Mouse (Mus musculus) MEL (cell line): Measurements from ENCODE around the gene Pde11a. TPM values are rescaled to one million over a fixed set of nuclear protein-coding genes. Genes with fewer than 3 reads are reported as not detected.

Experiments used
- DNase-seq: peaks from one replicate; pipeline ENCODE4 v3.0.0; 2011; ENCODE audit warnings: low read depth, low spot score
- H3K27ac ChIP-seq: 2 replicates; pipeline ENCODE4 v1.5.1; 2012; ENCODE audit warnings: low read depth, mild to moderate bottlenecking, control low read depth, low read length, moderate library complexity; ENCODE audit not compliant: control insufficient read depth
- H3K27me3 ChIP-seq, 2 experiments: fragments of 150-350 bp in 1 of 2; sonication (generic) in 1 of 2; 2 replicates each; pipeline ENCODE4 v1.6.1; 2012; ENCODE audit warnings: low read length in 2 of 2, mild to moderate bottlenecking in 2 of 2, improper control_type of control experiment in 1 of 2, moderate library complexity in 1 of 2; ENCODE audit not compliant: insufficient read depth in 2 of 2, control insufficient read depth in 1 of 2
- H3K36me3 ChIP-seq, 2 experiments: 2 replicates each; pipeline ENCODE4 v1.6.1; 2012 to 2014; ENCODE audit warnings: low read length in 2 of 2, improper control_type of control experiment in 1 of 2, inconsistent platforms in 1 of 2, mild to moderate bottlenecking in 1 of 2; ENCODE audit not compliant: insufficient read depth in 2 of 2, control insufficient read depth in 1 of 2
- H3K4me1 ChIP-seq, 2 experiments: fragments of 150-350 bp in 1 of 2; sonication (generic) in 1 of 2; 2 replicates each; pipeline ENCODE4 v1.6.1; 2012; ENCODE audit warnings: low read length in 2 of 2, improper control_type of control experiment in 1 of 2, mild to moderate bottlenecking in 1 of 2; ENCODE audit not compliant: insufficient read depth in 2 of 2, control insufficient read depth in 1 of 2
- H3K4me3 ChIP-seq, 2 experiments: fragments of 150-350 bp in 1 of 2; sonication (generic) in 1 of 2; 2 replicates each; pipeline ENCODE4 v1.5.1; 2012; ENCODE audit warnings: low read depth in 2 of 2, low read length in 2 of 2, mild to moderate bottlenecking in 2 of 2, moderate library complexity in 2 of 2, control low read depth in 1 of 2, improper control_type of control experiment in 1 of 2; ENCODE audit not compliant: control insufficient read depth in 1 of 2, insufficient read depth in 1 of 2
- H3K79me2 ChIP-seq: 2 replicates; pipeline ENCODE4 v1.6.1; 2012; ENCODE audit warnings: mild to moderate bottlenecking, low read length, moderate library complexity; ENCODE audit not compliant: control insufficient read depth, poor library complexity, insufficient read depth
- H3K9ac ChIP-seq: 2 replicates; pipeline ENCODE4 v1.6.1; 2012; ENCODE audit warnings: low read depth, mild to moderate bottlenecking, control low read depth, low read length, moderate library complexity; ENCODE audit not compliant: control insufficient read depth, poor library complexity, severe bottlenecking
- H3K9me3 ChIP-seq: fragments of 150-350 bp; sonication (generic); replicated peaks from 2 replicates; pipeline ENCODE4 v1.6.1; 2012; ENCODE audit warnings: mild to moderate bottlenecking, low read length, improper control_type of control experiment, moderate library complexity; ENCODE audit not compliant: insufficient read depth
- BHLHE40 ChIP-seq: IDR thresholded peaks from 2 replicates; pipeline ENCODE4 v1.6.1; 2012; ENCODE audit warnings: low read depth, mild to moderate bottlenecking, inconsistent platforms, low read length, improper control_type of control experiment, borderline replicate concordance
- CTCF ChIP-seq, 3 experiments: IDR thresholded peaks in 2 of 3; conservative IDR thresholded peaks in 1 of 3; 2 replicates each; pipeline ENCODE4 v1.5.1; 2011 to 2012; ENCODE audit warnings: low read length in 3 of 3, low read depth in 2 of 3, mild to moderate bottlenecking in 2 of 3, improper control_type of control experiment in 1 of 3, inconsistent platforms in 1 of 3, mixed read lengths in 1 of 3, moderate library complexity in 1 of 3; ENCODE audit not compliant: control insufficient read depth in 1 of 3, insufficient read depth in 1 of 3, poor library complexity in 1 of 3, severe bottlenecking in 1 of 3
- ELF1 ChIP-seq: IDR thresholded peaks from 2 replicates; pipeline ENCODE4 v1.6.1; 2014; ENCODE audit warnings: low read depth, mild to moderate bottlenecking, inconsistent platforms, low read length, improper control_type of control experiment, moderate library complexity
- ETS1 ChIP-seq: IDR thresholded peaks from 2 replicates; pipeline ENCODE4 v1.6.1; 2012; ENCODE audit warnings: low read depth, mild to moderate bottlenecking, inconsistent platforms, low read length, improper control_type of control experiment, moderate library complexity
- GABPA ChIP-seq: IDR thresholded peaks from 2 replicates; pipeline ENCODE4 v1.6.1; 2012; ENCODE audit warnings: low read depth, mild to moderate bottlenecking, inconsistent platforms, low read length, improper control_type of control experiment, moderate library complexity
- JUND ChIP-seq: IDR thresholded peaks from 2 replicates; pipeline ENCODE4 v1.6.1; 2011; ENCODE audit warnings: low read depth, mild to moderate bottlenecking, improper control_type of control experiment, low read length
- MAZ ChIP-seq: IDR thresholded peaks from 2 replicates; pipeline ENCODE4 v1.6.1; 2012; ENCODE audit warnings: low read depth, mild to moderate bottlenecking, inconsistent platforms, low read length, improper control_type of control experiment
- MXI1 ChIP-seq: IDR thresholded peaks from 2 replicates; pipeline ENCODE4 v1.6.1; 2011; ENCODE audit warnings: mild to moderate bottlenecking, low read depth, low read length, improper control_type of control experiment
- MYC ChIP-seq: IDR thresholded peaks from 2 replicates; pipeline ENCODE4 v1.6.1; 2011; ENCODE audit warnings: low read depth, mild to moderate bottlenecking, low read length, improper control_type of control experiment, moderate library complexity
- POLR2AphosphoS5 ChIP-seq: IDR thresholded peaks from 2 replicates; pipeline ENCODE4 v1.6.1; 2012; ENCODE audit warnings: low read depth, borderline replicate concordance, mild to moderate bottlenecking, inconsistent platforms, low read length, moderate library complexity, mixed read lengths
- RAD21 ChIP-seq: IDR thresholded peaks from 2 replicates; pipeline ENCODE4 v1.6.1; 2011; ENCODE audit warnings: mild to moderate bottlenecking, low read depth, low read length, improper control_type of control experiment
- RCOR1 ChIP-seq: IDR thresholded peaks from 2 replicates; pipeline ENCODE4 v1.6.1; 2012; ENCODE audit warnings: low read depth, mild to moderate bottlenecking, inconsistent platforms, low read length, improper control_type of control experiment
- SMC3 ChIP-seq: IDR thresholded peaks from 2 replicates; pipeline ENCODE4 v1.6.1; 2011; ENCODE audit warnings: low read depth, low read length, improper control_type of control experiment
- TCF12 ChIP-seq: IDR thresholded peaks from 2 replicates; pipeline ENCODE4 v1.6.1; 2014; ENCODE audit warnings: low read depth, mild to moderate bottlenecking, inconsistent platforms, low read length, improper control_type of control experiment, moderate library complexity
- UBTF ChIP-seq: IDR thresholded peaks from 2 replicates; pipeline ENCODE4 v1.6.1; 2012; ENCODE audit warnings: low read depth, mild to moderate bottlenecking, inconsistent platforms, low read length, improper control_type of control experiment, moderate library complexity, borderline replicate concordance; ENCODE audit not compliant: insufficient read depth
- USF1 ChIP-seq: IDR thresholded peaks from 2 replicates; pipeline ENCODE4 v1.6.1; 2014; ENCODE audit warnings: low read depth, mild to moderate bottlenecking, inconsistent platforms, low read length, improper control_type of control experiment, moderate library complexity
- USF2 ChIP-seq, 2 experiments: IDR thresholded peaks; 2 replicates each; pipeline ENCODE4 v1.6.1; 2011 to 2012; ENCODE audit warnings: improper control_type of control experiment in 2 of 2, low read length in 2 of 2, borderline replicate concordance in 1 of 2, inconsistent platforms in 1 of 2, low read depth in 1 of 2, mild to moderate bottlenecking in 1 of 2; ENCODE audit not compliant: insufficient read depth in 1 of 2
- ZC3H11A ChIP-seq: IDR thresholded peaks from 2 replicates; pipeline ENCODE4 v1.6.1; 2012; ENCODE audit warnings: low read depth, mild to moderate bottlenecking, inconsistent platforms, low read length, improper control_type of control experiment
- ZMIZ1 ChIP-seq: IDR thresholded peaks from 2 replicates; pipeline ENCODE4 v1.6.1; 2012; ENCODE audit warnings: low read depth, mild to moderate bottlenecking, inconsistent platforms, low read length, improper control_type of control experiment, moderate library complexity
- polyA plus RNA-seq, 2 experiments: library from polyadenylated mRNA; stranded (reverse) in 1 of 2; unstranded in 1 of 2; fragments of >175 nt in 1 of 2; fragments of >200 nt in 1 of 2; gene quantifications; 2 replicates each; pipeline versions ENCODE4 v1.2.1 to v1.2.4; 2012; ENCODE audit warnings: low replicate concordance in 2 of 2, low read depth in 1 of 2; ENCODE audit not compliant: insufficient read length in 2 of 2, insufficient read depth in 1 of 2, missing spikeins in 1 of 2
- total RNA-seq: library from RNA; depleted of rRNA; stranded (reverse); fragments of 300-350 nt; gene quantifications from 2 replicates; pipeline ENCODE4 v1.2.3, GENCODE M21; 2012

Gene Pde11a
- total and polyA plus RNA-seq, 3 experiments = not detected

DNA sequence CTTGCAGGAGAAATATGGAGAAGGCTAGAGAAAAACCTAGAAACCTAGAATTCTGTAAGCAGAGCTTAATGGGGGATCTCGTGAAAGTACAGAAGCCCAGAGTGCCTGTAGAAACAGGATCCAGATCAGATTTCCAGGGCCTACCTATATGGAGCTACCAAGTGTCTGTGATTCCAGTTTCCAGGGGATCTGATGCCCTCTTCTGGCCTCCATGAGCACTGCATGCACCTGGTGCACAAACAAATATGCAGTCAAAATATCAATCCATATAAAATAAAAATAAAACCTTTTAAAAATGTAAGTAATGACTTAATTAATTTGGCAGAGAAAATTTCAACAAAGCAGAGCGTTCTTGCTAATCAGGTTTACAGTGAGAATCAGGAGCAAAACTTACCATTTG, 23.5 kb upstream of the Pde11a start:
- no peak for TF ChIP-seq MYC
- TF ChIP-seq RAD21 = peak; percentile 35
- peak; percentile 42 to 47 (median 44) for TF ChIP-seq CTCF (IDR thresholded peaks at IDR 0.05 in 2 of 3, conservative IDR thresholded peaks at IDR 0.05 in 1 of 3; ENCODE audit: control insufficient read depth in 1 of 3, insufficient read depth in 1 of 3, low read depth in 2 of 3, low read length in 3 of 3, poor library complexity in 1 of 3, severe bottlenecking in 1 of 3)
- TF ChIP-seq BHLHE40 = no peak
- TF ChIP-seq SMC3 = 0 out of 2 replicates have a peak, but pooled peaks have one; percentile 20
- H3K27ac ChIP-seq = no peak overlapping the region
- peaks cover 0 to 2% of the 10 kb centered on the region in 2 experiments; a peak in 1 of 4 replicates for H3K27me3 ChIP-seq
- H3K4me3 ChIP-seq = no peak overlapping the region
- no peaks in the 10 kb centered on the region for H3K79me2 ChIP-seq
- H3K4me1 ChIP-seq = no peaks in the 10 kb centered on the region
- H3K9ac ChIP-seq = no peak overlapping the region
- no peaks in the 10 kb centered on the region for H3K36me3 ChIP-seq
- peak; percentile 54 for DNase-seq
- H3K9me3 ChIP-seq = no peaks in the 10 kb centered on the region

DNA sequence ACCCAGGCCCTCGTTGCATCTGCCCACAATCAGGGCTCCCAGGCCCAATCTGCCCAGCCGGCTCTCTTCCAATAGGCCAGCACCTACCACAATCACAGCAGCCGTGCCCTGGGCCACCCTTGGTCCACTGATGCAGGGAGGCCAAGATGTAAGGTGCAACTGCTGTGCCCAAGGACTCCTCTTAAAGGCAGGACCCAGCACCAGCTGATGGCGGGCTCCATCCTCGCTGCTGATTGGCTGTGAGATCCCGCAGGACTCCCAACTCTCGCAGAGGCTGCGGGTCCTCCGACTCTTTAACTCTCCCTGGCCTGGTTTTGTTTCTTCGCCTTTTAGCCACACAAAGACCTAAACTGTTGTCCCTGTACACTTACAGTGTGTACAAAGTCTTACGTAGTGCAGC, 21.7 kb upstream of the Pde11a start, which contains the start of gene Cyct:
TSS of gene Cyct (minus strand) at position 225 of the 400 bp plus-strand sequence.
- Histone ChIP-seq H3K4me3 (no peak within 1 kb of the TSS), H3K4me1 (no peaks in the 10 kb centered on the region), H3K27me3 (peaks cover 0 to 2% of the 10 kb centered on the region in 2 experiments; a peak in 1 of 4 replicates), H3K36me3 (no peaks in the 10 kb centered on the region), H3K79me2 (no peaks in the 10 kb centered on the region), H3K9ac (no peak within 1 kb of the TSS), H3K9me3 (no peaks in the 10 kb centered on the region), H3K27ac (no peak within 1 kb of the TSS)
- DNase-seq = no peak
- TF ChIP-seq POLR2AphosphoS5 (no peak), ETS1 (no peak), USF1 (no peak), TCF12 (no peak), GABPA (no peak), UBTF (no peak), JUND (no peak), RCOR1 (no peak), MXI1 (no peak), MYC (no peak), ZC3H11A (no peak), ELF1 (no peak)

DNA sequence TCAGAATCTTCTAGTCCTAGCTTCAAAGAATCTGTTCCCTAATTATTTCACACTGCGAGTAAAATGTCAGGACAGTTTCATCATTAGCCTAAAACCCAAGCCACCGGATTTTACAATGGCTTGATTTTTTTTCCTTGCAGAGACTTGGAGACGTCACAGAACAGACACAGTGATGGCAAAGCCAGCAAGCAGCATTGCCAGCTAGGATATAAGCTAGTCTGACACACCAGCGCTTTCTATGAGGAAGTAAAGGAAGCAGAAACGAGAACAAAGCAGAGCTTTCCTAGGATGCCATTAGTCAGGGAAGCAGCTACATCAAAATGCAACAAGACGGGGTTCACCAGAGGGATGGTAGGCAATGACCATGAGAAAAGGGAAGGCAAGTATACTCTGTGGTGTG, 9.3 kb upstream of the Pde11a start:
- Histone ChIP-seq H3K79me2 (no peaks in the 10 kb centered on the region), H3K27ac (no peak overlapping the region), H3K4me3 (no peak overlapping the region), H3K9ac (no peak overlapping the region), H3K9me3 (no peaks in the 10 kb centered on the region), H3K36me3 (no peaks in the 10 kb centered on the region), H3K27me3 (no peaks in the 10 kb centered on the region), H3K4me1 (no peaks in the 10 kb centered on the region)
- no peak for DNase-seq
- TF ChIP-seq ZMIZ1 = no peak
- no peak for TF ChIP-seq MAZ
- no peak for TF ChIP-seq USF2 (IDR thresholded peaks at IDR 0.05; ENCODE audit: borderline replicate concordance in 1 of 2, insufficient read depth in 1 of 2, low read depth in 1 of 2, low read length in 2 of 2)
